Mouse (Mus musculus) hindbrain, embryonic 14.5 days (tissue): Measurements from ENCODE around the gene Gm20604. TPM values are rescaled to one million over a fixed set of nuclear protein-coding genes. Genes with fewer than 3 reads are reported as not detected.
A peak's percentile ranks its signal among the peaks of the same experiment; 100 is the strongest.

Experiments
- ATAC-seq: fragments of 200-750 bp; cut with Nextera tagmentation; 2 replicates; pipeline ENCODE4 v1.8.0; 2017; ENCODE audit warnings: moderate number of reproducible peaks, mild to moderate bottlenecking, moderate TSS enrichment, moderate library complexity; ENCODE audit not compliant: low FRiP score
- DNase-seq: peaks from one replicate; pipeline ENCODE4 v3.0.0-alpha.2; 2015; ENCODE audit warnings: low spot score
- H3K27ac ChIP-seq: fragments of 300-500 bp; sonication (generic); 2 replicates; pipeline ENCODE4 v1.5.1; 2014; ENCODE audit warnings: mild to moderate bottlenecking, moderate library complexity
- H3K27me3 ChIP-seq: fragments of 300-500 bp; sonication (generic); 2 replicates; pipeline ENCODE4 v1.6.1; 2014; ENCODE audit warnings: mild to moderate bottlenecking, low read length, mixed read lengths; ENCODE audit not compliant: control insufficient read depth, insufficient read depth
- H3K36me3 ChIP-seq: fragments of 300-500 bp; sonication (generic); replicated peaks from 2 replicates; pipeline ENCODE4 v1.6.1; 2014; ENCODE audit not compliant: control insufficient read depth, insufficient read depth
- H3K4me1 ChIP-seq: fragments of 300-500 bp; sonication (generic); replicated peaks from 2 replicates; pipeline ENCODE4 v1.6.1; 2014; ENCODE audit warnings: antibody characterized with exemption, low read length, mixed read lengths; ENCODE audit not compliant: control insufficient read depth, insufficient read depth
- H3K4me2 ChIP-seq: fragments of 300-500 bp; sonication (generic); replicated peaks from 2 replicates; pipeline ENCODE4 v1.6.1; 2014; ENCODE audit warnings: mild to moderate bottlenecking, moderate library complexity
- H3K4me3 ChIP-seq: fragments of 300-500 bp; sonication (generic); replicated peaks from 2 replicates; pipeline ENCODE4 v1.5.1; 2014; ENCODE audit warnings: mild to moderate bottlenecking, low read length
- H3K9ac ChIP-seq: fragments of 300-500 bp; sonication (generic); 2 replicates; pipeline ENCODE4 v1.6.1; 2014
- H3K9me3 ChIP-seq: fragments of 300-500 bp; sonication (generic); 2 replicates; pipeline ENCODE4 v1.6.1; 2016; ENCODE audit warnings: low read length; ENCODE audit not compliant: control insufficient read depth
- WGBS: fragments of 180-500 bp; shearing (Covaris S2); extraction: QIAGEN DNeasy Blood & Tissue Kit; methylation state at CpG from one replicate; pipeline ENCODE4 v1.1.7; 2014; 5-methylcytosine and 5-hydroxymethylcytosine counted together
- polyA plus RNA-seq: library from polyadenylated mRNA; unstranded; fragments of >200 nt; fragmentation: Nextera tagmentation; extraction: Ambion mirVana; gene quantifications from 2 replicates; pipeline ENCODE4 v1.2.1, GENCODE M21; 2014

Gm20604 gene
- polyA plus RNA-seq, 1 experiment from 2014 or later, result 49.5 TPM

GRCm38 (mm10) chr12:102696635-102697354 is 61.7 kb downstream of the Gm20604 start:
- no peaks in the 10 kb centered on the region for H3K9me3 ChIP-seq
- ATAC-seq, result no peak
- H3K4me3 ChIP-seq, result no peak overlapping the region
- H3K36me3 ChIP-seq, result no peaks in the 10 kb centered on the region
- DNase-seq, result no peak
- no peak overlapping the region for H3K27ac ChIP-seq
- no peak overlapping the region for H3K9ac ChIP-seq
- no peak overlapping the region for H3K4me2 ChIP-seq
- H3K27me3 ChIP-seq, result no peaks in the 10 kb centered on the region
- H3K4me1 ChIP-seq, result peaks cover 22% of the 10 kb centered on the region
- WGBS, result 88% methylated on average over 14 of the region's 14 CpGs

GRCm38 (mm10) chr12:102695369-102696239 is 62.9 kb downstream of the Gm20604 start:
- Histone ChIP-seq H3K27me3 (no peaks in the 10 kb centered on the region), H3K36me3 (no peaks in the 10 kb centered on the region), H3K4me3 (no peak overlapping the region), H3K27ac (no peak overlapping the region), H3K4me1 (peaks cover 22% of the 10 kb centered on the region), H3K9ac (no peak overlapping the region), H3K9me3 (no peaks in the 10 kb centered on the region), H3K4me2 (no peak overlapping the region)
- ATAC-seq (no peak), DNase-seq (no peak)
- 51% methylated on average over 18 of the region's 18 CpGs for WGBS

GRCm38 (mm10) chr12:102691761-102692160 is 66.7 kb downstream of the Gm20604 start:
- no peak overlapping the region for H3K4me2 ChIP-seq
- H3K9ac ChIP-seq, result no peak overlapping the region
- WGBS, result 77% methylated on average over 6 of the region's 7 CpGs
- H3K36me3 ChIP-seq, result no peaks in the 10 kb centered on the region
- DNase-seq, result no peak
- no peak overlapping the region for H3K27ac ChIP-seq
- 0 out of 2 replicates have a peak, but pooled peaks have one; percentile 12 for ATAC-seq
- no peaks in the 10 kb centered on the region for H3K9me3 ChIP-seq
- peaks cover 10% of the 10 kb centered on the region; the same call in 1 of the 2 replicates for H3K4me1 ChIP-seq
- H3K27me3 ChIP-seq, result no peaks in the 10 kb centered on the region
- no peak overlapping the region for H3K4me3 ChIP-seq

Other genes with a start within 250 kb of the Gm20604 start
- 109 and 123 TPM in 2 replicates for gene Chga, start 203.7 kb downstream of the Gm20604 start, polyA plus RNA-seq
- 31.6 and 35.0 TPM in 2 replicates for gene Itpk1, start 53.7 kb downstream of the Gm20604 start, polyA plus RNA-seq
- 64.6 and 67.3 TPM in 2 replicates for gene Moap1, start 15.0 kb downstream of the Gm20604 start, polyA plus RNA-seq
- gene Tmem251, start 14.9 kb downstream of the Gm20604 start, polyA plus RNA-seq, result 11.9 and 12.8 TPM in 2 replicates
- gene Gm28051, start 907 bp downstream of the Gm20604 start, polyA plus RNA-seq, result not detected in 2 replicates
- gene Gon7, start 869 bp downstream of the Gm20604 start, polyA plus RNA-seq, result 40.2 and 45.7 TPM in 2 replicates
- 44.8 and 48.6 TPM in 2 replicates for gene Ubr7, start 705 bp downstream of the Gm20604 start, polyA plus RNA-seq
- 14.6 and 14.9 TPM in 2 replicates for gene Btbd7, start 119.8 kb upstream of the Gm20604 start, polyA plus RNA-seq
- not detected in 2 replicates for gene Cox8c, start 140.6 kb upstream of the Gm20604 start, polyA plus RNA-seq
- 10.2 and 11.3 TPM in 2 replicates for gene Unc79, start 190.2 kb upstream of the Gm20604 start, polyA plus RNA-seq